27 mouse cellular contexts compared by ENCODE assay signal in the genomic region with DNA sequence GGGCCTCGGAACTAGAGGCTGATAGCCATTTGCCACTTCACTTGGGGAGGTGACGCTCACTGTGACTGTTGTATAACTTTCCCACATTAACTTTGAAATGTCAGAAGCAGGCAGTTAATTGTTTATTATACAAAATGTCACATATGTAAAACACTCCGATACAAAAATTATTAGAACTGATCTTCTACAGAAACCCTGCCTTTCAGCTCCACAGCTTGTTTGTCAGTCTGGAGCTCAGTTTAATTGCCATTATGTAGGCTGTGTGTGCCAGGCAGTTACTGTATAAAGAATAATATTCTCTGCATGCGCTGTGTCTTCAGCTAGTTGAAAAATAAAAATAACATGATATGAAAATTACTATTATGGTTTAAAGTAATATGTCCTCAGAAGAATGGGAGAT.
DNase-seq lines count a peak whose midpoint lies in the region; ATAC-seq and TF ChIP-seq lines count a peak whose summit lies in the region.
"Had no signal": no experiment of that assay in that cellular context is flagged by ENCODE, and none has a peak within 500 bp of the region (broad histone marks: within the 10 kb centered on the region; RNA-seq: fewer than 3 reads in every experiment).

No protein-coding gene starts in this region.

- H3K27ac ChIP-seq in forebrain, embryonic 15.5 days (replicated peaks): 0 out of 2 replicates have a peak overlapping the region, but pooled peaks have one; percentile 39
- no peak overlapping the region; the same call in 1 of the 2 replicates for H3K27ac ChIP-seq in forebrain, embryonic 14.5 days (ENCODE audit: low read depth, low read length)
- H3K27ac ChIP-seq in hindbrain, embryonic 13.5 days: peak overlapping the region; percentile 70; the same call in 1 of the 2 replicates
- H3K27ac ChIP-seq in hindbrain, embryonic 11.5 days (ENCODE audit: low read depth, low read length): no peak overlapping the region
- H3K27ac ChIP-seq in layer of hippocampus, adult 2 months: peak overlapping the region; percentile 94
- peak overlapping the region; percentile 38; the same call in 1 of the 2 replicates for H3K27ac ChIP-seq in neural tube, embryonic 13.5 days (replicated peaks)
- H3K27ac ChIP-seq in neural tube, embryonic 15.5 days (replicated peaks): no peak overlapping the region
- H3K27ac ChIP-seq: embryonic facial prominence, embryonic 10.5 days; embryonic facial prominence, embryonic 13.5 days; heart, embryonic 15.5 days; hindbrain, embryonic 10.5 days; intestine, embryonic 15.5 days had no signal

- no peaks in the 10 kb centered on the region for H3K9me3 ChIP-seq in forebrain, embryonic 15.5 days
- no peaks in the 10 kb centered on the region for H3K9me3 ChIP-seq in forebrain, embryonic 14.5 days (replicated peaks; ENCODE audit: control insufficient read depth, low read length)
- H3K9me3 ChIP-seq in hindbrain, embryonic 13.5 days: no peaks in the 10 kb centered on the region
- no peaks in the 10 kb centered on the region for H3K9me3 ChIP-seq in hindbrain, embryonic 11.5 days (ENCODE audit: control insufficient read depth, low read length)
- H3K9me3 ChIP-seq in neural tube, embryonic 13.5 days: no peaks in the 10 kb centered on the region
- H3K9me3 ChIP-seq in neural tube, embryonic 15.5 days (replicated peaks): no peaks in the 10 kb centered on the region
- H3K9me3 ChIP-seq: embryonic facial prominence, embryonic 10.5 days; embryonic facial prominence, embryonic 13.5 days; heart, embryonic 12.5 days; heart, embryonic 15.5 days; hindbrain, embryonic 10.5 days; intestine, embryonic 15.5 days had no signal

- no peak overlapping the region for H3K4me2 ChIP-seq in forebrain, embryonic 15.5 days (replicated peaks)
- no peak overlapping the region for H3K4me2 ChIP-seq in forebrain, embryonic 14.5 days (ENCODE audit: low read length)
- H3K4me2 ChIP-seq in hindbrain, embryonic 13.5 days: no peak overlapping the region
- H3K4me2 ChIP-seq in hindbrain, embryonic 11.5 days (replicated peaks; ENCODE audit: low read depth, low read length): no peak overlapping the region
- no peak overlapping the region for H3K4me2 ChIP-seq in neural tube, embryonic 13.5 days
- H3K4me2 ChIP-seq in neural tube, embryonic 15.5 days: no peak overlapping the region
- H3K4me2 ChIP-seq: embryonic facial prominence, embryonic 13.5 days; heart, embryonic 12.5 days; heart, embryonic 15.5 days; intestine, embryonic 15.5 days had no signal

- no peaks in the 10 kb centered on the region for H3K27me3 ChIP-seq in forebrain, embryonic 15.5 days
- H3K27me3 ChIP-seq in forebrain, embryonic 14.5 days (replicated peaks; ENCODE audit: control insufficient read depth, insufficient read depth, low read length): no peaks in the 10 kb centered on the region
- H3K27me3 ChIP-seq in hindbrain, embryonic 13.5 days: no peaks in the 10 kb centered on the region
- H3K27me3 ChIP-seq in hindbrain, embryonic 11.5 days (ENCODE audit: control insufficient read depth, insufficient read depth, low read length): no peaks in the 10 kb centered on the region
- H3K27me3 ChIP-seq in neural tube, embryonic 13.5 days: no peaks in the 10 kb centered on the region
- H3K27me3 ChIP-seq in neural tube, embryonic 15.5 days (replicated peaks): no peaks in the 10 kb centered on the region
- H3K27me3 ChIP-seq: embryonic facial prominence, embryonic 13.5 days; heart, embryonic 12.5 days; heart, embryonic 15.5 days; intestine, embryonic 15.5 days had no signal

- H3K9ac ChIP-seq in forebrain, embryonic 15.5 days (replicated peaks): no peak overlapping the region
- H3K9ac ChIP-seq in forebrain, embryonic 14.5 days (ENCODE audit: low read length): no peak overlapping the region
- H3K9ac ChIP-seq in hindbrain, embryonic 13.5 days: no peak overlapping the region
- no peak overlapping the region for H3K9ac ChIP-seq in hindbrain, embryonic 11.5 days (ENCODE audit: low read depth, low read length)
- no peak overlapping the region; the same call in 1 of the 2 replicates for H3K9ac ChIP-seq in neural tube, embryonic 13.5 days
- no peak overlapping the region for H3K9ac ChIP-seq in neural tube, embryonic 15.5 days (replicated peaks)
- H3K9ac ChIP-seq: embryonic facial prominence, embryonic 13.5 days; heart, embryonic 12.5 days; heart, embryonic 15.5 days; intestine, embryonic 15.5 days had no signal

- no peaks in the 10 kb centered on the region for H3K36me3 ChIP-seq in forebrain, embryonic 15.5 days
- no peaks in the 10 kb centered on the region for H3K36me3 ChIP-seq in forebrain, embryonic 14.5 days (ENCODE audit: control insufficient read depth, insufficient read depth, low read length)
- no peaks in the 10 kb centered on the region for H3K36me3 ChIP-seq in hindbrain, embryonic 13.5 days
- H3K36me3 ChIP-seq in hindbrain, embryonic 11.5 days (ENCODE audit: control insufficient read depth, insufficient read depth, low read length): no peaks in the 10 kb centered on the region
- no peaks in the 10 kb centered on the region for H3K36me3 ChIP-seq in neural tube, embryonic 13.5 days
- no peaks in the 10 kb centered on the region for H3K36me3 ChIP-seq in neural tube, embryonic 15.5 days
- H3K36me3 ChIP-seq: embryonic facial prominence, embryonic 10.5 days; embryonic facial prominence, embryonic 13.5 days; heart, embryonic 12.5 days; heart, embryonic 15.5 days; hindbrain, embryonic 10.5 days; intestine, embryonic 15.5 days had no signal

- no peak for TF ChIP-seq CTCF in layer of hippocampus, adult 2 months (conservative IDR thresholded peaks at IDR 0.05)

- WGBS in forebrain, embryonic 15.5 days: 60% methylated on average over 4 of the region's 4 CpGs
- WGBS in forebrain, embryonic 14.5 days: 78% methylated on average over 4 of the region's 4 CpGs
- 80% methylated on average over 4 of the region's 4 CpGs for WGBS in hindbrain, embryonic 13.5 days
- WGBS in hindbrain, embryonic 11.5 days: 88% methylated on average over 4 of the region's 4 CpGs
- 82% methylated on average over 4 of the region's 4 CpGs for WGBS in neural tube, embryonic 13.5 days
- 82% methylated on average over 4 of the region's 4 CpGs for WGBS in neural tube, embryonic 15.5 days

- H3K4me1 ChIP-seq in forebrain, embryonic 15.5 days: peaks cover 20% of the 10 kb centered on the region
- peaks cover 5% of the 10 kb centered on the region; the same call in 1 of the 2 replicates for H3K4me1 ChIP-seq in forebrain, embryonic 14.5 days (ENCODE audit: control insufficient read depth, insufficient read depth, low read length)
- H3K4me1 ChIP-seq in hindbrain, embryonic 13.5 days (replicated peaks): peaks cover 61% of the 10 kb centered on the region
- no peaks in the 10 kb centered on the region for H3K4me1 ChIP-seq in hindbrain, embryonic 11.5 days (replicated peaks; ENCODE audit: control insufficient read depth, insufficient read depth, low read length)
- H3K4me1 ChIP-seq in neural tube, embryonic 13.5 days (replicated peaks): peaks cover 62% of the 10 kb centered on the region
- peaks cover 36% of the 10 kb centered on the region for H3K4me1 ChIP-seq in neural tube, embryonic 15.5 days
- H3K4me1 ChIP-seq: embryonic facial prominence, embryonic 13.5 days had no signal

- no peak for ATAC-seq in forebrain, embryonic 15.5 days (replicated peaks)
- ATAC-seq in forebrain, embryonic 14.5 days: no peak
- no peak for ATAC-seq in hindbrain, embryonic 13.5 days (ENCODE audit: low FRiP score)
- ATAC-seq in hindbrain, embryonic 11.5 days (ENCODE audit: low FRiP score): no peak
- ATAC-seq in neural tube, embryonic 13.5 days (ENCODE audit: low read depth): no peak
- ATAC-seq in neural tube, embryonic 15.5 days (ENCODE audit: low FRiP score): no peak
- ATAC-seq: activated CD4-positive, CD25-positive, alpha-beta regulatory T cell, adult 4 months; intestine, embryonic 15.5 days had no signal

- no peak overlapping the region for H3K4me3 ChIP-seq in forebrain, embryonic 15.5 days
- no peak overlapping the region for H3K4me3 ChIP-seq in forebrain, embryonic 14.5 days (ENCODE audit: low read depth, low read length)
- no peak overlapping the region for H3K4me3 ChIP-seq in hindbrain, embryonic 13.5 days
- no peak overlapping the region for H3K4me3 ChIP-seq in hindbrain, embryonic 11.5 days (ENCODE audit: low read depth, low read length)
- no peak overlapping the region for H3K4me3 ChIP-seq in layer of hippocampus, adult 2 months
- no peak overlapping the region for H3K4me3 ChIP-seq in neural tube, embryonic 13.5 days
- H3K4me3 ChIP-seq in neural tube, embryonic 15.5 days (replicated peaks): no peak overlapping the region
- H3K4me3 ChIP-seq: embryonic facial prominence, embryonic 10.5 days; embryonic facial prominence, embryonic 13.5 days; erythroblast, embryonic 14.5 days; heart, embryonic 12.5 days; heart, embryonic 15.5 days; hindbrain, embryonic 10.5 days; intestine, embryonic 15.5 days had no signal

- DNase-seq in forebrain, embryonic 14.5 days (ENCODE audit: low spot score): no peak
- DNase-seq in hindbrain, embryonic 11.5 days (ENCODE audit: low spot score): no peak
- peak in 1 of 2 experiments; percentile 41 for DNase-seq in layer of hippocampus, adult 2 months (ENCODE audit: low spot score in 2 of 2)
- no peak for DNase-seq in layer of hippocampus, postnatal 25 days (ENCODE audit: extremely low spot score in 1 of 2, low spot score in 1 of 2)
- DNase-seq: adrenal gland, adult 8-10 months; adrenal gland, postnatal 25 days; cerebellum, adult 11-12 months; cerebellum, adult 8-10 months; cerebellum, postnatal 10 days; cerebellum, postnatal 36 days; embryo, embryonic 11 days; gastrocnemius, postnatal 25 days; heart, adult 18-20 months; heart, postnatal 10 days; heart, postnatal 36 days had no signal

Comparison
In these comparisons a context has a peak if more than half of its experiments do, and no peak if none do; other contexts are left out.
1. H3K27ac ChIP-seq: peak in forebrain, embryonic 15.5 days (single experiment), hindbrain, embryonic 13.5 days (single experiment), layer of hippocampus, adult 2 months (single experiment) and neural tube, embryonic 13.5 days (single experiment); none in forebrain, embryonic 14.5 days (single experiment), hindbrain, embryonic 11.5 days (single experiment) and neural tube, embryonic 15.5 days (single experiment).